Mouse (Mus musculus) erythroblast, embryonic 14.5 days (primary cell): ENCODE measurements around the gene Rnf6.

Experiments
- GATA1 ChIP-seq: IDR thresholded peaks from 2 replicates; pipeline ENCODE4 v1.6.1; 2012; ENCODE audit warnings: low read length, inconsistent platforms, mixed read lengths
- TAL1 ChIP-seq: IDR thresholded peaks from 3 replicates; pipeline ENCODE4 v1.6.1; 2012; ENCODE audit warnings: low read length, inconsistent platforms, mixed read lengths

DNA sequence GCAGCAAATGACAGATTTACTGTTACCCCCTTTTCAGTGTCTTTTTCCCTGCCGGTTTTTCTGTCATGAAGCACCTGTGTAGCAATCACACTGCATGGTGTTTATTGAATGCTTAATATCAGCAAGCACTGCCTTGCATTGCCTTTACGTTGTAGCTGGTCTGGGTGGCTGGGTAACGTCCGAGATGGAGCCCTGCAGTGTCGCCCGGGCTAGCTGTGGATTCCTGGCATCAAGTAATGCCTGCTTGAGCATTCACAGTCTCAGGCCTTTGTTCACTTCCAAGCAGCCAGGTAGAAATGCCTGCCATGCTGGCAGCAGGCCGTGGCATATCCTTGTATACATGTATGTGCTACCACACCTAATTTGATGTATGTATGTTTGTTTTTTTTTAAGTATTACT, 46.4 kb upstream of the Rnf6 start:
- TF ChIP-seq TAL1 (no peak), GATA1 (no peak)
